Mouse (Mus musculus) NIH3T3 (cell line): ENCODE measurements around the gene Fkrp.

Experiments used
- DNase-seq: peaks from one replicate; pipeline ENCODE4 v3.0.0-alpha.2; 2012; ENCODE audit warnings: low read depth

The Fkrp gene

DNA sequence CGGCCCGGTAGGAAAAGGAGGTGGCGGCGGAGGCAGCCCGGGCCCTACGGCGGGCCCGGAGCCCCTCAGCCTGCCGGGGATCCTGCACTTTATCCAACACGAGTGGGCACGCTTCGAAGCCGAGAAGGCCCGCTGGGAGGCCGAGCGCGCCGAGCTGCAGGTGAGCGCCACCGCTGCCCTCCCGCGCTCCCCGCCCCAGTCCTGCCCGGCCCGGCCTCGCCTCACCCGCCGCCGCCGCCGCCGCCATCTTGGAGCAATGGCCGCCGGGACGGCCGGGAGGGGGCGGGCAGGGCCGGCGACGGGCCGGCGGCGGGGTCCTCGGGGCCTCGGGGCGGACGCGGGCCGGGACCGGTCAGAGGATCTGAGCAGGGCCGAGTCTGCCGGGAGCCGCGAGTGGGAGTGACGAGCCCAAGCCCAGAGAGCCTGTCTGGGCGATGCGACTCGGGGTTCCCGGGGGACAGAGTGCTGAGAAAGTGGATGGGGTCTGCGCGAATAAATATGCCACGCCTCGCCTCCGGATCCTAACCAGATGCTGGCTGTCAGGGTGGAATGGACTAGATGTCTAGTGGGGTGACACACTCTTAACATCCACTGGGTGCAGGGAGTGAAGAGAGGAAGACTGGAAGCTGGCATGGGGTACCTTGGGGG, at the start of gene Fkrp:
Gene Fkrp (minus strand): TSS at position 258 of the 648 bp plus-strand sequence.
- peak; percentile 66 for DNase-seq

DNA sequence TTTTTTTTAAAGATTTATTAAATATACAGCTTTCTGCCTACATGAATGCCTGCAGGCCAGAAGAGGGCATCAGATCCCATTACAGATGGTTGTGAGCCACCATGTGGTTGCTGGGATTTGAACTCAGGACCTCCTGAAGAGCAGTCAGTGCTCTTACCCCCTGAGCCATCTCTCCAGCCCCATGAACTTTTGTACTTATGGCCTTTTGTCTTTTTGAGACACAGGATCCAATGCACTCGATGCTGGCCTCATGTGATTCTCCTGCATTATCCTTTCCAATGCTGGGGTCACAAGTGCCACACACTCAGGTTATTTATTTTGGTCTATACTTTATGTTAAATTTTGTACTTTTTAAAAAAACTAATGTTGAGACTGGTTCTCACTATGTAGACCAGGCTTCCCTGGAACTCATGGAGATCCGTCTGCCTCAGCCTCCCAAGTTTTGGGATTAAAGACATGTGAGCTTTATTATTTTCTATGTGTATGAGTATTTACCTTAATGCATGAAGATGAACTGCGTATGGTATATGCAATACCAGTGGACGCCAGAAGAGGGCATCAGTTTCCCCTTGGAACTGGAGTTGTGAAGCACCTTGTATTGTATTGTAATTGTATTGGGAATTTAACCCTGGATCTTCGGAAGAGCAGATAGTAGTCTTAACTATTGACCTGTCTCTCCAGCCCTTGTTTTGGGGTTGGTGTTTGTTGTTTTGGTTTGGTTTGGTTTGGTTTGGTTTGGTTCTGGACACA, 43.5 kb upstream of the Fkrp start:
- peak; percentile 84 for DNase-seq

DNA sequence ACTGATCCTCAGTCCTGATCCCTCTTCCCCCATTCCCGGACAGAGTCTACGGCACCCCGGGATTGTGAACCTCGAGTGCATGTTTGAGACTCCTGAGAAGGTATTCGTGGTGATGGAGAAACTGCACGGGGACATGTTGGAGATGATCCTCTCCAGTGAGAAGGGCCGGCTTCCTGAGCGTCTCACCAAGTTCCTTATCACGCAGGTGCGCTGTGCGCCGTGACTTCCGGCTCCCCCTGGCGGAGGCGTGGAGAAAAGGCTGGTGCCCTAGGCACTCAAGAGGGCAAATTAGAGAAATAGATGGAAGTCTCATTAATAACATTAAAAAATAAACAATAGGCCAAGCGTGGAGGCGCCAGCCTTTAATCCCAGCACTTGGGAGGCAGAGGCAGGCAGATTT, 41.8 kb upstream of the Fkrp start:
- DNase-seq, result no peak

DNA sequence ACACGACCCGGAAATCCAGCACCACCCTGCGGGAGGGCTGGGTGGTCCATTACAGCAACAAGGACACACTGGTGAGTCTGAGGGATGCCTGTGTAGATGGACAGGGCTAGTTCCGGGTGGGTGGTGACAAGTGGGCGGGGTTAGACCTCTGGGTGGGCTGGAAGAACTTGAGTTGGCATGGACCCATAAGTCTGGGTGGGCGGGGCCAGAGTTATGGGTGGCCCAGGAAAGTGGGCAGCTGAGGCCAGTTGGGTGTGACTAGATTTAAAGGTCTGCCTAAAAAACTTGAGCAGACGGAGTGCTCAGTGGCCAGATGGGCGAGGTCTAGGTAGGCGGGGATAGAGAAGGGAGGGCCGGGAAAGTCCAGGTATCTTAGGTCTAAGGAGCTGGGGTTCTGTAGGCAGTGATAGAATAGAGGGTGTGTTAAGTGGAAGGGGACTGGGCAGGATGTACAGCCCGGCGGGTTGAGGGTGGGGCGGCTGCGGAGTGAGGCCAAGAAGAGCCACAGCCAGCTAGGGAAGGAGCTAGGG, 36.8 kb upstream of the Fkrp start:
- no peak for DNase-seq

DNA sequence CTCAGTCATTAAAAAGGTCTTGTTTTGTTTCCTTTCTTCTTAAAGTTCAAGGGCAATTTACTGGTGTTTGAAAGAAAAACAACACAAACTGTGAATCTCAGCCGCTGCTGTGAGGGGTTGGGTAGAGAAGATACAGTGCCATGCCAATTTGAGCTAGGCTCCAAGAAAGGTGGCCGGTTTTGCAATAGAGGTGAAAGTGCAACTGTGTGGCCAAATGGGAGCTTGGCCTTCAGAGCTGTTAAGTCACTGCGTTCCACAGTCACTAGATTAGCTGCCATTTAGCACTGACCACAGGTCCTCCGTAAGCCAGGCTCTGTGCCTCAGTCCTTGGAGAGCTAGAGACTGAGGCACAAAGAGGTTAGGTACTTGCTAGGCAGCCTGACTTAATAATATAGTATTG, 35.1 kb upstream of the Fkrp start:
- DNase-seq, result no peak

DNA sequence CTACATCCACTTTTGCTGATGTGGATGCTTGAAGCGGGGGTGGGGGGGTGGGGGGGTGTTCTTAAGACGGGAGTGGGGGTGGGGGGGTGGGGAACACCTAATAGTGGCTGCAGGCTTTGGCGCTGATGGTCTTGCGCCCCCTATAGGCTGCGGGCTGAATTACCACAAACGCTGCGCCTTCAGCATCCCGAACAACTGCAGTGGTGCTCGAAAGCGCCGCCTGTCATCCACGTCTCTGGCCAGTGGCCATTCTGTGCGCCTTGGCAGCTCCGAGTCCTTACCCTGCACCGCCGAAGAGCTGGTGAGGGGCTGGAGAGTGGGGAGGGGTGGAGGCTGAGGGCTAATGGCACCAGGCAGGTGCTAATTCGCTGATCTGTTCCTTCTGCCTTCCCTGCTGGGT, 32.0 kb upstream of the Fkrp start:
- peak; percentile 27 for DNase-seq

DNA sequence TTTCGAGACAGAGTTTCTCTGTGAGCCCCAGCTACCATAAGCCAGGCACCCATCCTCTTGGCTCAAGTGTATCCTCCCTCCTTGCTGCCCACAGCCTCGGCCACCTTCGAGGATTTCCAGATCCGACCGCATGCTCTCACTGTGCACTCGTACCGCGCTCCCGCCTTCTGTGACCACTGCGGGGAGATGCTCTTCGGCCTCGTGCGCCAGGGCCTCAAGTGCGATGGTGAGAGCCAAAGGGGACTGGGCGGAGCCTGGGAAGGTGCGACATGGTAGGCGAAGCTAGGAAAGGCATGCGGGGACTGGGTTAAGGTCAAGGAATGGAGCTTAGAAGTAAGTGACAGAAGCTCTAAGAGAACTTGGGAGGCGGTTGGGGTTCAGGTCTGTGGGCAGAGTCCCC, 31.0 kb upstream of the Fkrp start:
- no peak for DNase-seq

DNA sequence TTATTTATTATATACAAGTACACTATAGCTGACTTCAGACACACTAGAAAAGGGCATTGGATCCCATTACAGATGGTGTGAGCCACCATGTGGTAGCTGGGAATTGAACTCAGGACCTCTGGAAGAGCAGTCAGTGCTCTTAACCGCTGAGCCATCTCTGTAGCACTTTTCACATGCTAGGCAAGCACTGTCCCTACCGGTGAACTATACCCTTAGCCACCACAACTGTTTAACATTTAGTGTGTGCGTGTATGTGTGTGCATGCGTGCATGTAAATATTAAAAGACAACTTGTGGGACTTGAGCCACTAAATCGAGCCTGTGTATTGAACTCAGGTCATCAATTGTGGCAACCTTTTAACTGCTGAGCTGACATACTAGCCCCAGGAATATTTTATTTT, 30.2 kb upstream of the Fkrp start:
- DNase-seq, result no peak

DNA sequence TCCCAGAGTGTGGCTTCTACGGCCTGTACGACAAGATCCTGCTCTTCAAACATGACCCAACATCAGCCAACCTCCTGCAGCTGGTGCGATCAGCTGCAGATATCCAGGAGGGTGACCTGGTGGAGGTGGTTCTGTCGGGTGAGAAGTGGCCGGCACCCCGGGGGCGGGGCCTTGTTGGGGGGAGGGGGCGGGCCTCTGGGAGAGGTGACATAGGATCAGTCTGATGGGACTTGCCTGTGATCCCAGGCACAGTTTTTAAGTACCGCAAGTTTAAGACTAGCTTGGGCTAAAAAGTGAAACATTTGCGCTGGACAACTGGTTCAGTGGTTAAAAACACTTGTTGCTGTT, 29.3 kb upstream of the Fkrp start:
- DNase-seq, result no peak

DNA sequence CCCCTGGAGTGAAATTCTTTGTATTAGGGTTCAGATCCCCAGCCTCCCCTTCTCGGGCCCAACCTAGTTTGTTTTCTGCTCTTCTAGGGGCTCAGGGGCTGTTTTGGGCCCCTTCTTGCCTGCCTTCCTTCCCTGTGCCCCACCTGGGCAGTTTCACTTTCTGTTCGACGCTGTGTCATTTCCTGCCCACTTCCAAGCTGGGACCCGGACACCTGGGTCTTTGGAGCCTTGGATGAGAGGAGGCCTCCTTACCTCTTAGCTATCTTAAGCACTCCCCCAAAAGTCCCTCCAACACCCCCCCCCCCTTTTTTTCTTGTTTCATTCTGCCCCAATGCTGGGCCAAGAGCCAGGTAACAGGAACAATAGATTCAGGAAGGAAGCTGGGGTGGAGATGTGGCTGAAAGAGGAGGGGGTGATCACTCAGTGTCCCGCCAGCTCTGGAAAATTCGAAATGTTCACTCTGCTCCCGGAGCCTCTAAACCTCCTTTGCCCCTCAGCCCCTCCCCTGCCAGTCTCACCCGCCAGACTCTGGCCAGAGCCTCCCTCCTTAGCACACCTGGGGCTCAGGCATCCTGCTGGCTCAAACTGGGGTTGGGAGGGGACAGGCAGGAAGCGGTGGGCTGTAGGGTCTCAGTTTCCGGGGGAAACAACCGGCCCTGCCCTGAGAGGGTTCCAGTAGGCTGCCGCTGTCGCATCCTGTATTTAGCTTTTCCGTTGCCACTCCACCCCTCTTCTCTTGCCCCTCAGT, 28.7 kb upstream of the Fkrp start:
- DNase-seq, result no peak

DNA sequence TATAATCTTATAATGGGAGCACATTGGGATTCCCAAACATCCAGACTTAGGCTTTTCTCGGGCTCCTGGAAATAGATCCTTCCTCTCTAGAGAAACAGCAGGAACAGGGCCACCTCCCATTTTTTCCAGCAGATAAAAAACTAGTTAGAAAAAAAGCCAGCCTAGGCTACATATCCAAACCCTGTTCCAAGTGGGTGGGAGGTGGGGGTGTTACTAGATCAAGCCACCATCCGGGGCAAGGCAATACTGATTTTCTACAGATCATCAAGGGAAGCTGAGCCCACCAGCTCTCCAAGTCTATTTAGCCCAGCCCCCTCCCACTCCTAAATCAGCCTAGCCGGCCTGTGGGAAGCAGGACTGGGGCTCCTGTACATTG, 28.2 kb upstream of the Fkrp start:
- no peak for DNase-seq

DNA sequence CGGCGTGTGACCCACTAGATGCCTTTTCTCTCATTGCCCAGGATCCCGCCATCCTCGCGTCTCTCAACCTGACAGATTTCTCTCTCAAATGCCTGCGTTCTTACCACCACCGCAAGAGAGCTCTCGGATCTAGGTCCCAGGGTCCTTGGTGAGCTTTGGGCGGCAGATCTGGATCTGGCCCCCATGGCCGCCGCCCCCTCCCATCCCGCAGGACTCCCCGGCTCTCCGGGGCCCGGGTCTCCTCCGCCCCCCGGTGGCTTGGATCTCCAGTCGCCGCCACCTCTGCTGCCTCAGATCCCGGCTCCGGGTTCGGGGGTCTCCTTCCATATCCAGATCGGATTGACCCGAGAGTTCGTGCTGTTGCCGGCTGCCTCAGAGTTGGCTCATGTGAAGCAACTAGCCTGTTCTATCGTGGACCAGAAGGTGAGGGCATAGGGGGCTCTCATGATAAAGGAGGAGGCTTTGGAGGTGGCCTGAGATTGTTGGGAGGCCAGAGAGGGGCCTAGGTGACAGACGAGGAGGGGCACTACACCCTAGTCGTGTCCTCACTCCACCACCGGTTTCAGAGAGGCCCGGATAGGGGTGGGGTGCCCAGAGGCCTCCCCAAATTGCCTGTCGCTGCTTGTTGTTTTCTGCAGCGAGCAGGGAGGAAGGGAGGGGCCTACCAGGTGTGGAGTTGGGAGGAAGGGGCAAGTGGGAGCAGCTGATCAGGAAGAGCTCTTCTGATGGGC, 27.1 kb upstream of the Fkrp start:
- peak; percentile 37 for DNase-seq

DNA sequence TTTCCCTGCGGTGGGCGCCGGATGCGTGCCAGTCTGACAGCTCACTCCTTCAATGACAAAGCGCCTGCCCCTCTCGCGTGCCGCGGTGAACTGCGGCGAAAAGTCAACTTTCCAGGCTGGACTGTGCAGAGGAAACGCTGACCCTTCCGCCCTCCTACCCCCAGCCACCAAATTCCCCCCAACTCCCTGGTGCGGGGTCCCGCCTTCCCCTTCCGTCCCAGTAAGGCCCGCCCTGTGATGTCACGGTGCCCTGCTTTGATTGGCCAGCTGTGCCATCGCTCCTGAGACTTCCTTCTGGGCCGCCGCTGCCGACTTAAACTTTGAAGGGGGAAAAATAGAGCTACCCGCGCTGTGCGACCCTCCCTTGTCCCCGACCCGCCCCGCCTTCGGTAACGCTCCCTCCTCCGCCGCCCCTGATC, 26.1 kb upstream of the Fkrp start, which contains the start of gene Prkd2:
Gene Prkd2 (plus strand): TSS at position 258 of the 419 bp plus-strand sequence.
- peak; percentile 87 for DNase-seq

DNA sequence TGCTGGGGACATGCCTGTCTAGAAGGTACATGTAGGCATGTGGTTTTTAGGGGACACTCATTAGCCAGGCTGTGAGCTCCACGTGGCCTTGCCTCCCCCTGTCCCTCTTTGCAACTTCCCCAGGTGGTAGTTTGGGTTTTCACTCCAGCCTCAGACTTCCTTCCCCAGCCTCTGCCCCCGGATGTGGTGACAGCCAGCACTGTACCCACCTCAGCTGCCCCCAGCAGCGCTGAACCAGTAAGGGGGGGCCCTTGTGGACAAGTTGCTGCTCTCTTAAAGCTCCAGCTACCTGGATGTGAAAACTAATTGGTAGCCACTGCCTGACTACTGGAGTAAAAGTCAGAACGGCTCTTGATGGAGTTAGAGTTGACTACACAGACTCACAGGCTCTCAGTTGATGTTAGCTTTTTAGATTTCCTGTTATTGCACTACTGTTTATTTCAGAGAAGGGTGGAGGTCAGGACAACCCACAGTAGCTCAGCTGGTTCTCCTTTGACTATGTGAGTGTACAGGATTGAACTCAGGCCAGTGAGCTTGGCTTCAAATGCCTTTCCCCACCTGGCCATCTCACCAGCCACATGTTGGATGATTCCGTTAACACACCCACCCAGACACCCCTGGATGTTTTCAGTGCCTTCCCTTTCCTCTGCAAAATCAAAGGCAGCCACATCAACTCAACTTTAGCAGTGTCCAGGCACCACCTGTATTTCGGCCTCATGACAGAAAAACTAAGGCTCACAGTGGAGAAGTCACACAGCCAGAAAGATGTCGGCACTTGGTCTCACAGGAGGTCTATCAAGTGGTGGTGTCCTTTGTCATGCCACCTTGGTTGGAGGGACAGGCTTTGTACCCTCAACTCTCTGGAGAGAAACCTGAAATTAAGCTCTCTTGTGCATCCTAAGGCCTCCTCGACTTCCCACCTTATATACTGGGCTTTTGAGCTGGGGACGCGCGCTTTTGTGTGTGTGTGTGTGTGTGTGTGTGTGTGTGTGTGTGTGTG, 25.3 kb upstream of the Fkrp start:
- DNase-seq, result no peak

DNA sequence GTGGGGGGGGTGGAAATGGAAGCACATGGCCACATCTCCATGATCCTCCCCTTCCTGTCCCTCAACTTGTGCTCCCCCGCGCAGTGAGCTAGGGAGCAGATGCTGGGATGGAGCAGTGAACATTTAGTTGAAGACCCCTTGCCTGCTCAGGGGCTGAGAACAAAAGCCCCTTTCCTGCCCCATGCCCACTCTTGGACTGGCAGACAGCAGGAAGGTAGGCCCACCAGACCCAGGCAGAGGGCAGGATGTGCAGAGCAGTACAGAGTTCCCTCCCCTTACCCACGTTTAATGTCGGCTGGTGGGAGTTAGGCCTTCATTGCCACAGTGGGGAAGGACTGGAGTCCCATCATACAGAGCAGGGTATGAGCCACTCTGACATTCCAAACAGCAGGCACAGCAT, 24.5 kb upstream of the Fkrp start:
- DNase-seq, result no peak

DNA sequence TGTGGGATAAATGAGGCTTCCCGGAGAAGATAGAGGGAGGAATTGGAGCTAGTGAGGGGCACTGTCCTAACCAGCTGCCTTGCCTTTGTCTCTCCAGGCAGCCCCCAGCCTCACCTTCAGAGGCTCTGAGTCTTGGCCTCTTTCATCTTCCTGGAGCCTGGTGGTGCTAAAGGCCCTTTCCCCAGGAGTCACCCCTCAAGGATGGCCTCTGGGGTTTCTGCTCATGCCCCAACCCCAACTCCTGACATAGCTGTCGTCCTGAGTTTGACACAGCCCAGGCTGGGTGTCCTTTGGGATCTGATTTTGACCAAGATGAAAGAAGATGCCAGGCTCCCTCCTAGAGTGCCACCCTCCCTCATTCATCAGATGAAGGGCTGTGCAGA, 23.6 kb upstream of the Fkrp start:
- no peak for DNase-seq

DNA sequence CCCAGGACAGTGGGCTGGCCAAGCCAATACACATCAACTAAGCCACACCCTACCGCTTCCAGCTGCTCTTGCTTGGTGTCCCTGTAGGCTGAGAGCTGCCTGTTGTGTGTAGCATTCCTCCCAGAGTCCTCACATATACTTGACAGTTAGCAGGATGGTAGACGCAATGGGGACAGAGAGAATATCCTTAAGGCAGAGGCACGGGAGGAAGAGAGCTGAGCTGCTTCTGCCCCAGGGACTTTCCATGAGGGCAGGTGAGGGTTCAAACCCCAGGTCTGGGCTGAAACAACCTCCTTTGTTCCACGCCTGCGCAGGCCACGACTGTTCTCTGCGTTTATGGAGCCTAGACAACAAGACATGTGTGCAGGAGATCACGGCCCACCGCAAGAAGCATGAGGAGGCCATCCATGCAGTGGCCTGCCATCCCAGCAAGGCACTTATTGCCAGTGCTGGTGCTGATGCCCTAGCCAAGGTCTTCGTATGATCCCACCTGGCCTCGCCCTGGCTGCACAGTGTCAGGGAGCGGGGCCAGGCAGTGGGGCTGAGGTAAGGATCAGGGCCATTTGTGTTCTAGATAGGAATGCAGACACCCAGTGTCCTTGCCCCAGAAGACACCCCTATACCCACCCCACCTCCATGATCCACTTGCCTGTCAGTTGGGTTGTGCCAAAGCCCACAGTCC, 23.0 kb upstream of the Fkrp start:
- DNase-seq, result no peak

DNA sequence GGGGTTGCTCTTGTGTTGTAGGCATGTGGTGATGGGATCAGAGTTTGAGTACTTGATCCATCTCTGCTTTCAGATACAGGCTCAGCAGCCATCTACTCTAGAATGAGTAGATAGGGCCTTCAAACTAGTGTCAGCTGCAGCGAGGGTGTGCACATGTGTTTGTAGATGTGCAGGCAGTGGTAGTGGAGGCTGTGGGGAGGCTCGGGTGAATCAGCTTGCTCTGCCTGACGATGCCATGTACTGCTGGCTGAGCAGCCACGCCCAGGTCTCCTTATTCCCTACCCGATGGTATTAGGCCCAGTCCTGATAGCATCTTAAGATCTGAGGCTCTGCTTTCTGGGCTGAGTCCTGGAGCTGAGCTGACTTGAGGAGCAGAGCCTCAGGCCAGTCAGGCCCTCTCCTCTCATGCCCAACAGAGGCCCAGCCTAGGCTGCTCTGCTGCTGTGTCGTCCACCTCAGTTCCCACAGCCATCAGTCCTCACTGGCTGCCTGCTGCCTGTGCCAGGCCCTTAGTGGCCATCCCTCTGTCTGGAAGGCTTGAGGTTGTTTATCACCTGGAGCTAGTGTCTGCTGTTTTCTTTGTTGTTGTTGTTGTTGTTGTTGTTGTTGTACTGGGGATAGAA, 22.4 kb upstream of the Fkrp start:
- no peak for DNase-seq

DNA sequence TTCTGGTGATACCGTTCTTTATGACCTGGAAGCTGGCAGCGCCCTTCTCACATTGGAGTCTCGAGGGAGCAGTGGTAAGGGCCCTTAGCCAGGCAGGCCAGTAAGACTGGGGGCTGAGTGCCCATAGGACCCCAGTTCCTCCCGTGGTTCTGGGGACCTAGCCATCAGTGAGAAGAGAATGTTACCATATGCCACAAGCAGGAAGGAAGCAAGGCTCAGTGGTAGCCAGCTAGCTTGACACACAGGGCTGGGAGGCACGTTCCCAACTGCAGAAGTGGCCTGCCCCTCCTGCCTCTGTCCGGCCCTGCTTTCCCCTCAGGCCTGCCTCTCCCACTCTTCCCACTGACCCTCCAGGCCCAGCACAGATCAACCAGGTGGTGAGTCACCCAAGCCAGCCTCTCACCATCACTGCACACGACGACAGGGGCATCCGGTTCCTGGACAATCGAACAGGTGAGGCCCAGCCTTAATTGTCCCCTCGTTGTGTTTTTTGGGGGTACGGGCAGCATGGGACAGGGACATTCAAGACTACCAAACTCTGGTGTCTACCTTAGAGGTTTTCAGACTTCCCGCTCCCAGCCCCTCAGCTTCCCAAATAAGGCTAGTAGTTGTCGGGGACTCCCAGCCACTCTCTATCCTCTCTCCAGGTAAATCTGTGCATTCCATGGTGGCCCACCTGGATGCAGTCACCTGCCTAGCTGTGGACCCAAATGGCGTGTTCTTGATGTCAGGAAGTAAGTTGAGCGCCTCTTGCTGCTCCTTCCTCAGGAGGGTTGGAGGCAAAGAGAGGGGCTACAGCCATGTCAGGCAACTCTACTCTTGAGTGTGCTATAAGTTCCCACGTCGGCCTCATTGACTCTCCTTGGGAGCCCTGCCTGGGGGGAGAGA, 21.6 kb upstream of the Fkrp start:
- DNase-seq, result no peak
